Comparison of ENCODE assay signal across 16 mouse cellular contexts in genomic region chr8:25326930-25327329, GRCm38 (mm10).
DNase-seq lines count a peak whose midpoint lies in the region; ATAC-seq lines count a peak whose summit lies in the region.
"Had no signal": no experiment of that assay in that cellular context is flagged by ENCODE, and none has a peak within 500 bp of the region (broad histone marks: within the 10 kb centered on the region; RNA-seq: fewer than 3 reads in every experiment).

No protein-coding gene starts in this region.

- no peaks in the 10 kb centered on the region for H3K4me1 ChIP-seq in midbrain, embryonic 11.5 days (ENCODE audit: control insufficient read depth, insufficient read depth, low read length)
- H3K4me1 ChIP-seq in liver, embryonic 12.5 days, result no peaks in the 10 kb centered on the region
- H3K4me1 ChIP-seq: forebrain, embryonic 13.5 days; forebrain, embryonic 15.5 days had no signal

- H3K9me3 ChIP-seq in midbrain, embryonic 11.5 days (ENCODE audit: control insufficient read depth, low read length), result no peaks in the 10 kb centered on the region
- no peaks in the 10 kb centered on the region for H3K9me3 ChIP-seq in liver, embryonic 12.5 days (replicated peaks)
- H3K9me3 ChIP-seq: embryonic facial prominence, embryonic 10.5 days; embryonic facial prominence, embryonic 12.5 days; forebrain, embryonic 13.5 days; forebrain, embryonic 15.5 days; G1E had no signal

- no peak overlapping the region for H3K9ac ChIP-seq in midbrain, embryonic 11.5 days (ENCODE audit: low read length)
- H3K9ac ChIP-seq in liver, embryonic 12.5 days, result no peak overlapping the region
- H3K9ac ChIP-seq: embryonic facial prominence, embryonic 12.5 days; forebrain, embryonic 13.5 days; forebrain, embryonic 15.5 days; forebrain, postnatal 0 days had no signal

- no peak overlapping the region for H3K4me2 ChIP-seq in midbrain, embryonic 11.5 days
- H3K4me2 ChIP-seq in liver, embryonic 12.5 days, result no peak overlapping the region
- H3K4me2 ChIP-seq: embryonic facial prominence, embryonic 12.5 days; forebrain, embryonic 13.5 days; forebrain, embryonic 15.5 days had no signal

- H3K27me3 ChIP-seq in midbrain, embryonic 11.5 days (ENCODE audit: control insufficient read depth, insufficient read depth, low read length), result no peaks in the 10 kb centered on the region
- peaks cover 6% of the 10 kb centered on the region for H3K27me3 ChIP-seq in liver, embryonic 12.5 days (replicated peaks)
- H3K27me3 ChIP-seq: CH12.LX; embryonic facial prominence, embryonic 12.5 days; forebrain, embryonic 13.5 days; forebrain, embryonic 15.5 days had no signal

- no peak for ATAC-seq in midbrain, embryonic 11.5 days (ENCODE audit: low FRiP score)
- no peak for ATAC-seq in liver, embryonic 12.5 days
- ATAC-seq: CD4-positive, CD25-positive, alpha-beta regulatory T cell, adult 4 months; forebrain, embryonic 13.5 days; forebrain, embryonic 15.5 days had no signal

- DNase-seq in 416B (ENCODE audit: low read depth) (peak; percentile 46), NIH3T3 (ENCODE audit: low read depth) (peak; percentile 40), liver (no peak)
- DNase-seq in midbrain, embryonic 11.5 days (ENCODE audit: low spot score, missing footprints), result no peak
- DNase-seq: adrenal gland, adult 8-10 months; adrenal gland, postnatal 14 days; adrenal gland, postnatal 36 days had no signal

- H3K4me3 ChIP-seq in midbrain, embryonic 11.5 days (ENCODE audit: low read depth, low read length), result no peak overlapping the region
- no peak overlapping the region for H3K4me3 ChIP-seq in liver, embryonic 12.5 days
- H3K4me3 ChIP-seq: embryonic facial prominence, embryonic 10.5 days; embryonic facial prominence, embryonic 12.5 days; forebrain, embryonic 13.5 days; forebrain, embryonic 15.5 days had no signal

- no peak overlapping the region for H3K27ac ChIP-seq in midbrain, embryonic 11.5 days (ENCODE audit: low read depth, low read length)
- no peak overlapping the region for H3K27ac ChIP-seq in liver, embryonic 12.5 days
- H3K27ac ChIP-seq: embryonic facial prominence, embryonic 10.5 days; embryonic facial prominence, embryonic 12.5 days; forebrain, embryonic 13.5 days; forebrain, embryonic 15.5 days had no signal

- no peaks in the 10 kb centered on the region for H3K36me3 ChIP-seq in midbrain, embryonic 11.5 days (ENCODE audit: control insufficient read depth, insufficient read depth, low read length)
- no peaks in the 10 kb centered on the region for H3K36me3 ChIP-seq in liver, embryonic 12.5 days
- H3K36me3 ChIP-seq: embryonic facial prominence, embryonic 10.5 days; embryonic facial prominence, embryonic 12.5 days; forebrain, embryonic 15.5 days; G1E had no signal

- 82% methylated on average over 6 of the region's 6 CpGs for WGBS in midbrain, embryonic 11.5 days
- 65% methylated on average over 6 of the region's 6 CpGs for WGBS in liver, embryonic 12.5 days (ENCODE audit: insufficient replicate concordance)

Comparison
In these comparisons a context has a peak if more than half of its experiments do, and no peak if none do; other contexts are left out.
1. DNase-seq: peak in 416B (single experiment) and NIH3T3 (single experiment); none in liver (single experiment) and midbrain, embryonic 11.5 days (single experiment).